Mouse (Mus musculus) erythroid progenitor cell, adult 5-6 weeks (primary cell): ENCODE measurements around the gene Olfr1353. TPM values are rescaled to one million over a fixed set of nuclear protein-coding genes. Genes with fewer than 3 reads are reported as not detected.
"Not testable (repeated sequence)": the region's sequence is repeated elsewhere in the genome, so short reads cannot be mapped to it uniquely, and the experiment has no call there.

Experiments used
- ATAC-seq: replicated peaks from 2 replicates; pipeline ENCODE4 v1.8.0; 2016; ENCODE audit warnings: moderate number of reproducible peaks, mild to moderate bottlenecking, moderate TSS enrichment, inconsistent platforms; ENCODE audit not compliant: poor library complexity, low FRiP score, severe bottlenecking
- total RNA-seq, 2 experiments: library from RNA; stranded (forward) in 1 of 2; stranded (reverse) in 1 of 2; fragments of 150-400 nt in 1 of 2; fragments of 186-747, 209-891 nt in 1 of 2; gene quantifications; 2 replicates each; pipeline versions ENCODE4 v1.2.3 to v1.2.4; 2015 to 2017; ENCODE audit warnings: low replicate concordance in 2 of 2

Olfr1353 gene
- not detected in 2 replicates for total RNA-seq (2015; ENCODE audit: low replicate concordance)
- total RNA-seq (2017; ENCODE audit: low replicate concordance) = not detected in 2 replicates

DNA sequence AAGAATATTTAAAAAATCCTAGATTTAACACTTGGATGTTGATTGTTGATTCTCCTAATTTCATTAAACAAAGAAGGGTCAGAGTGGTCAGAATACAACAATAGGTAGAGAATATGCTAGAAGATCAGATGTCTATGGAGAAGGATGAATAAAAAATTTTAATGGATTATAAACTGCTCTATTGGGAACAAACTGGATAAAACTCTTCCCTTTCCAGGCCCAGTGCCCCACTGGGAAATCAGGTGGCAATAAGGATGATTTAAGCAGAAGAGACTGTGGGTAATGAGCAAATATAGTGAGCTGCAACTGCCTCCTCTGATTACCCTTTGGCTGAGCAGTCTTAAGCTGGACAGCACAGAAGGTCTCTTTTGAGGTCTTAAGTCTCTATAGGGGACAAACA is at the start of gene Olfr1353:
TSS of gene Olfr1353 (plus strand) at position 301 of the 400 bp plus-strand sequence.
- ATAC-seq = not testable (repeated sequence)

DNA sequence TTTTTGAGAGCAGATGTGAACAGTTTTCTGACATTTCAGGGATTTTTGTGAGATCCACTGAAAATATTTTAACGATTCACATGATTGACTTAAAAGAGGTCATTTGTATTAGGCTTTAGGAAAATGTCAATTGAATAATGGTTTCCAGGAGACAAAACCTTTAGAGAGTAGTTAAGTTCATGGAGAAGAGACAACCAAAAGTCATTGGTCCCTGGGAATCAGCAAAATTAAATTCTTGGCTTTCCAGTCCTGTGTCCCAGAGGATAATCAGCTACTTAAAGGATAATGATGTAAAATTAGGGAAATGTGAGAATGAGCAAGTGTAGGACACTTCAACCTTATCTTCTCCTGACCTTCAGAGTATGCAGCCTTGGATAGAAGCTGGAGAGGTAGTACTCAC is 12.8 kb upstream of the Olfr1353 start, which contains the start of gene Olfr8:
TSS of gene Olfr8 (plus strand) at position 301 of the 400 bp plus-strand sequence.
- ATAC-seq = not testable (repeated sequence)

DNA sequence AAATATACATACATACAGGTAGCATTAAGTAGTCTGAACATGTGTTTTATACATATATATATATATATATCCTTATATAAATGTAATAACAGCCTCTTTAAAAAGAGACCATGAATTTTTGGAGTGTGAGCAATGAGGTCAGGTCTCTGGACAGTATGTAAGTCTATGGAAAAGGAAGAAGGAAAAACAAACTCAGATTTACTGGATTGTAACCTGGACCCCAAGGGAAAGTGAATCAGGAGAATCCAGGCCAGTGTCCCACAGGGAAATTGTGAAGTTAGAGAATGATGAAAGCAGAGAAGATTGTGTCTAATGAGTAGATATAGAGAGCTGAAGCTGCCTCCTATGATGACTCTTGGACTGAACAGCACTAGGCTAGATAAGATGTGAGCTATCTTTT is 17.6 kb downstream of the Olfr1353 start, which contains the start of gene Olfr1352:
TSS of gene Olfr1352 (plus strand) at position 301 of the 400 bp plus-strand sequence.
- ATAC-seq = no peak

DNA sequence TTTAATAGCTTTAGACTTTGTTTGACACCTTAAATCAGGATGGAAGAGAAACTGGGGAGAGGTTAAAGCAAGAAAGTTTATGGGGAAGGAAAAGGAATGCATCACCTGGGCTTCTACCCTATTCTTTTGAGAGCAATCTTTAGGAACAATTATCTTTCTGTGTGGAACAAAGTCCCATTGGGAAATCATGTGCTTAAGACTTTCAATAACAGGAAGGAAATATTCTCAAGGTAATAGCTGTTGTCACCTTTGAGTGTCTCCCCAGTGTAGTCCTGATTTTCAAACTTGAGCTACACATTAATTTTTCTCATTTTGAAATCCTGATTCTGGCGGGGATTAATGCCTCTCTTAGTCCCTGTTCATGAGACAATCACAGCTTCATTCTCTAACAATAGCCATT is 49.1 kb downstream of the Olfr1353 start, which contains the start of gene Olfr1351:
TSS of gene Olfr1351 (plus strand) at position 301 of the 400 bp plus-strand sequence.
- no peak for ATAC-seq

Other genes with a start within 250 kb of the Olfr1353 start
- gene Casp14, start 245.0 kb upstream of the Olfr1353 start, total RNA-seq (2015; ENCODE audit: low replicate concordance) = not detected in 2 replicates
- not detected in 2 replicates for gene Casp14, start 245.0 kb upstream of the Olfr1353 start, total RNA-seq (2017; ENCODE audit: low replicate concordance)
- not detected in 2 replicates for gene Ccdc105, start 210.2 kb upstream of the Olfr1353 start, total RNA-seq (2015; ENCODE audit: low replicate concordance)
- not detected in 2 replicates for gene Ccdc105, start 210.2 kb upstream of the Olfr1353 start, total RNA-seq (2017; ENCODE audit: low replicate concordance)
- gene Slc1a6, start 182.8 kb upstream of the Olfr1353 start, total RNA-seq (2015; ENCODE audit: low replicate concordance) = not detected in 2 replicates
- not detected in 2 replicates for gene Slc1a6, start 182.8 kb upstream of the Olfr1353 start, total RNA-seq (2017; ENCODE audit: low replicate concordance)
- not detected in 2 replicates for gene Olfr1356, start 111.1 kb upstream of the Olfr1353 start, total RNA-seq (2015; ENCODE audit: low replicate concordance)
- gene Olfr1356, start 111.1 kb upstream of the Olfr1353 start, total RNA-seq (2017; ENCODE audit: low replicate concordance) = not detected in 2 replicates
- not detected in 2 replicates for gene Olfr1355, start 87.8 kb upstream of the Olfr1353 start, total RNA-seq (2015; ENCODE audit: low replicate concordance)
- not detected in 2 replicates for gene Olfr1355, start 87.8 kb upstream of the Olfr1353 start, total RNA-seq (2017; ENCODE audit: low replicate concordance)
- not detected in 2 replicates for gene Olfr1354, start 50.1 kb upstream of the Olfr1353 start, total RNA-seq (2015; ENCODE audit: low replicate concordance)
- not detected in 2 replicates for gene Olfr1354, start 50.1 kb upstream of the Olfr1353 start, total RNA-seq (2017; ENCODE audit: low replicate concordance)
- gene Olfr8, start 12.7 kb upstream of the Olfr1353 start, total RNA-seq (2015; ENCODE audit: low replicate concordance) = not detected in 2 replicates
- gene Olfr8, start 12.7 kb upstream of the Olfr1353 start, total RNA-seq (2017; ENCODE audit: low replicate concordance) = not detected in 2 replicates
- not detected in 2 replicates for gene Olfr1352, start 17.7 kb downstream of the Olfr1353 start, total RNA-seq (2015; ENCODE audit: low replicate concordance)
- gene Olfr1352, start 17.7 kb downstream of the Olfr1353 start, total RNA-seq (2017; ENCODE audit: low replicate concordance) = not detected in 2 replicates
- not detected in 2 replicates for gene Olfr1351, start 49.2 kb downstream of the Olfr1353 start, total RNA-seq (2015; ENCODE audit: low replicate concordance)
- not detected in 2 replicates for gene Olfr1351, start 49.2 kb downstream of the Olfr1353 start, total RNA-seq (2017; ENCODE audit: low replicate concordance)
- not detected in 2 replicates for gene Olfr57, start 65.4 kb downstream of the Olfr1353 start, total RNA-seq (2015; ENCODE audit: low replicate concordance)
- gene Olfr57, start 65.4 kb downstream of the Olfr1353 start, total RNA-seq (2017; ENCODE audit: low replicate concordance) = not detected in 2 replicates
- 6.5 and 8.8 TPM in 2 replicates for gene 2610008E11Rik, start 134.3 kb downstream of the Olfr1353 start, total RNA-seq (2015; ENCODE audit: low replicate concordance)
- gene 2610008E11Rik, start 134.3 kb downstream of the Olfr1353 start, total RNA-seq (2017; ENCODE audit: low replicate concordance) = 3.0 and 6.3 TPM in 2 replicates
- gene Vmn2r80, start 185.5 kb downstream of the Olfr1353 start, total RNA-seq (2015; ENCODE audit: low replicate concordance) = not detected in 2 replicates
- gene Vmn2r80, start 185.5 kb downstream of the Olfr1353 start, total RNA-seq (2017; ENCODE audit: low replicate concordance) = not detected in 2 replicates